Mouse (Mus musculus): ENCODE measurements at regions not wholly inside any gene's neighbourhood (a gene's known extent, or its start where the extent isn't known, plus 50 kb on each side); places are given as distances from the start of the nearest gene placed in this dataset.

DNA sequence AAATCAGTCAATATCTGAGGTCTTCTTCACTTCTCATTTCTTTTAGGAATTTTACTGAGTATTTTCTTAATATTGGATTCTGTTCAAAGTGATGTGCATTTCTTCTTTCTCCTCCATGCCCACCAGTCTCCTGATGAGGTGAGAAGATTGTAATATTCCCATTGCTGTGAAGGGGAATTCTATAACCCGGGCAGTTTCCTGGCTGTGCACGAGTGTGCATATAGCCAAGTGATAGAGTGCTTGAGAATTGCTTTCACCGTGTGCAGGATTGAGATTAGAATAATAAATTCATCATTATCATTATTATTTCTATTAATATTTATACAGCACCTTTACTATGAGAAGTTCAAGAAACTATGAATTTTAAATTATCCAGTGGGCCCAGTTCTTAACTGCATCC lies 671.9 kb upstream of the Gm38303 start:
- TF ChIP-seq NRF1 (IDR thresholded peaks at IDR 0.05; ENCODE audit: insufficient read depth, low read depth, low read length, poor library complexity, severe bottlenecking): no peak
- no peak for TF ChIP-seq MEF2A (IDR thresholded peaks at IDR 0.05; ENCODE audit: extremely low read depth, insufficient replicate concordance, low read depth, low read length, poor library complexity, severe bottlenecking)
- no peak for TF ChIP-seq MAZ (IDR thresholded peaks at IDR 0.05; ENCODE audit: low read depth, low read length)
- TF ChIP-seq TBP (IDR thresholded peaks at IDR 0.05; ENCODE audit: low read depth, low read length): no peak
- no peak for TF ChIP-seq MAX (IDR thresholded peaks at IDR 0.05; ENCODE audit: low read length)
- no peak for TF ChIP-seq POLR2A (IDR thresholded peaks at IDR 0.05; ENCODE audit: control insufficient read depth in 1 of 2, insufficient read depth in 1 of 2, low read depth in 1 of 2, low read length in 2 of 2, poor library complexity in 1 of 2)
- no peak for TF ChIP-seq EP300 (IDR thresholded peaks at IDR 0.05; ENCODE audit: low read depth in 1 of 2, low read length in 2 of 2)
- TF ChIP-seq HCFC1 (IDR thresholded peaks at IDR 0.05; ENCODE audit: low read depth, low read length): no peak
- no peak for TF ChIP-seq TCF12 (IDR thresholded peaks at IDR 0.05; ENCODE audit: low read depth, low read length)
- Histone ChIP-seq H3K9ac (ENCODE audit: control insufficient read depth, low read depth, low read length, poor library complexity, severe bottlenecking) (no peak overlapping the region), H3K36me3 (ENCODE audit: control insufficient read depth in 1 of 2, insufficient read depth in 2 of 2, low read length in 2 of 2) (no peaks in the 10 kb centered on the region), H3K27ac (ENCODE audit: control insufficient read depth, low read depth, low read length) (no peak overlapping the region), H3K4me3 (ENCODE audit: control insufficient read depth in 1 of 2, insufficient read depth in 1 of 2, low read depth in 2 of 2, low read length in 2 of 2) (no peak overlapping the region), H3K27me3 (ENCODE audit: control insufficient read depth in 1 of 2, insufficient read depth in 2 of 2, low read length in 2 of 2) (no peaks in the 10 kb centered on the region), H3K9me3 (replicated peaks; ENCODE audit: insufficient read depth, low read length) (no peaks in the 10 kb centered on the region), H3K4me1 (ENCODE audit: control insufficient read depth in 1 of 2, insufficient read depth in 2 of 2, low read length in 2 of 2) (no peaks in the 10 kb centered on the region), H3K79me2 (ENCODE audit: control insufficient read depth, insufficient read depth, low read length, poor library complexity) (no peaks in the 10 kb centered on the region)
- DNase-seq (ENCODE audit: low read depth, low spot score): no peak

GRCm38 (mm10) chr3:11006531-11007269 lies 671.2 kb upstream of the Gm38303 start:
- Histone ChIP-seq H3K79me2 (ENCODE audit: control insufficient read depth, insufficient read depth, low read length, poor library complexity) (no peaks in the 10 kb centered on the region), H3K27ac (ENCODE audit: control insufficient read depth, low read depth, low read length) (no peak overlapping the region), H3K27me3 (ENCODE audit: control insufficient read depth in 1 of 2, insufficient read depth in 2 of 2, low read length in 2 of 2) (no peaks in the 10 kb centered on the region), H3K36me3 (ENCODE audit: control insufficient read depth in 1 of 2, insufficient read depth in 2 of 2, low read length in 2 of 2) (no peaks in the 10 kb centered on the region), H3K4me3 (ENCODE audit: control insufficient read depth in 1 of 2, insufficient read depth in 1 of 2, low read depth in 2 of 2, low read length in 2 of 2) (no peak overlapping the region), H3K4me1 (ENCODE audit: control insufficient read depth in 1 of 2, insufficient read depth in 2 of 2, low read length in 2 of 2) (no peaks in the 10 kb centered on the region), H3K9me3 (replicated peaks; ENCODE audit: insufficient read depth, low read length) (no peaks in the 10 kb centered on the region), H3K9ac (ENCODE audit: control insufficient read depth, low read depth, low read length, poor library complexity, severe bottlenecking) (no peak overlapping the region)
- TF ChIP-seq UBTF (IDR thresholded peaks at IDR 0.05; ENCODE audit: borderline replicate concordance, insufficient read depth, low read depth, low read length) (no peak), USF2 (IDR thresholded peaks at IDR 0.05; ENCODE audit: borderline replicate concordance in 1 of 2, insufficient read depth in 1 of 2, low read depth in 1 of 2, low read length in 2 of 2) (no peak), TCF12 (IDR thresholded peaks at IDR 0.05; ENCODE audit: low read depth, low read length) (no peak), MEF2A (IDR thresholded peaks at IDR 0.05; ENCODE audit: extremely low read depth, insufficient replicate concordance, low read depth, low read length, poor library complexity, severe bottlenecking) (no peak), TBP (IDR thresholded peaks at IDR 0.05; ENCODE audit: low read depth, low read length) (no peak), GABPA (IDR thresholded peaks at IDR 0.05; ENCODE audit: low read depth, low read length) (no peak), GATA1 (IDR thresholded peaks at IDR 0.05; ENCODE audit: low read depth, low read length) (no peak), MYB (IDR thresholded peaks at IDR 0.05; ENCODE audit: low read depth, low read length) (no peak), USF1 (IDR thresholded peaks at IDR 0.05; ENCODE audit: low read depth, low read length) (no peak), NRF1 (IDR thresholded peaks at IDR 0.05; ENCODE audit: insufficient read depth, low read depth, low read length, poor library complexity, severe bottlenecking) (no peak), BHLHE40 (IDR thresholded peaks at IDR 0.05; ENCODE audit: borderline replicate concordance, low read depth, low read length) (no peak), ZC3H11A (IDR thresholded peaks at IDR 0.05; ENCODE audit: low read depth, low read length) (no peak), ZMIZ1 (IDR thresholded peaks at IDR 0.05; ENCODE audit: low read depth, low read length) (no peak), SIN3A (IDR thresholded peaks at IDR 0.05; ENCODE audit: low read length) (no peak)
- no peak for DNase-seq (ENCODE audit: low read depth, low spot score)

All from MEL (cell line).